Mouse (Mus musculus) ES-E14 (cell line): Measurements from ENCODE around the gene Ism2. TPM values are rescaled to one million over a fixed set of nuclear protein-coding genes. Genes with fewer than 3 reads are reported as not detected.

Source experiments
- DNase-seq: peaks from one replicate; pipeline ENCODE4 v3.0.0-alpha.2; 2013; ENCODE audit warnings: low read depth, low spot score
- H3K27ac ChIP-seq: 2 replicates; pipeline ENCODE4 v1.5.1; 2012; ENCODE audit warnings: low read depth, mild to moderate bottlenecking, low read length, moderate library complexity, mixed read lengths; ENCODE audit not compliant: poor library complexity, insufficient read depth, severe bottlenecking
- H3K36me3 ChIP-seq: 2 replicates; pipeline ENCODE4 v1.6.1; 2012; ENCODE audit warnings: mild to moderate bottlenecking, low read length, moderate library complexity, mixed read lengths; ENCODE audit not compliant: control insufficient read depth, poor library complexity, insufficient read depth, severe bottlenecking
- H3K4me1 ChIP-seq, 2 experiments: fragments of 150-350 bp in 1 of 2; sonication (generic) in 1 of 2; 2 replicates each; pipeline ENCODE4 v1.6.1; 2012; ENCODE audit warnings: low read length in 2 of 2, mild to moderate bottlenecking in 1 of 2, mixed read lengths in 1 of 2; ENCODE audit not compliant: control insufficient read depth in 2 of 2, insufficient read depth in 2 of 2, poor library complexity in 1 of 2
- H3K4me3 ChIP-seq, 2 experiments: fragments of 150-350 bp in 1 of 2; sonication (generic) in 1 of 2; 2 replicates each; pipeline ENCODE4 v1.5.1; 2012; ENCODE audit warnings: low read length in 2 of 2, low read depth in 1 of 2, mild to moderate bottlenecking in 1 of 2, mixed read lengths in 1 of 2; ENCODE audit not compliant: insufficient read depth in 1 of 2, poor library complexity in 1 of 2, severe bottlenecking in 1 of 2
- H3K9ac ChIP-seq: 2 replicates; pipeline ENCODE4 v1.6.1; 2012; ENCODE audit warnings: low read depth, mild to moderate bottlenecking, low read length, mixed read lengths; ENCODE audit not compliant: poor library complexity, insufficient read depth, severe bottlenecking
- H3K9me3 ChIP-seq: fragments of 150-350 bp; sonication (generic); 2 replicates; pipeline ENCODE4 v1.6.1; 2012; ENCODE audit warnings: low read depth, mild to moderate bottlenecking, low read length; ENCODE audit not compliant: control insufficient read depth, insufficient read depth
- CHD2 ChIP-seq: IDR thresholded peaks from 2 replicates; pipeline ENCODE4 v1.6.1; 2014; ENCODE audit warnings: mild to moderate bottlenecking, low read depth, low read length, inconsistent platforms
- HCFC1 ChIP-seq: IDR thresholded peaks from 2 replicates; pipeline ENCODE4 v1.6.1; 2012; ENCODE audit warnings: low read length, inconsistent platforms, borderline replicate concordance; ENCODE audit not compliant: insufficient read depth
- MAFK ChIP-seq: IDR thresholded peaks from 2 replicates; pipeline ENCODE4 v1.6.1; 2014; ENCODE audit warnings: mild to moderate bottlenecking, low read depth, low read length, inconsistent platforms; ENCODE audit not compliant: insufficient read depth
- ZC3H11A ChIP-seq: IDR thresholded peaks from 2 replicates; pipeline ENCODE4 v1.6.1; 2012; ENCODE audit warnings: low read depth, mild to moderate bottlenecking, inconsistent platforms, low read length, borderline replicate concordance
- ZNF384 ChIP-seq: IDR thresholded peaks from 2 replicates; pipeline ENCODE4 v1.6.1; 2012; ENCODE audit warnings: low read depth, low read length, inconsistent platforms
- in situ Hi-C, 2 experiments: fragments of 600-800 bp; cut with MboI; formaldehyde crosslinking; loops; one replicate each; pipeline ENCODE4 v1.15.1; 2025; ENCODE audit warnings: low sequenced_read_pairs in 2 of 2, inconsistent platforms in 1 of 2; ENCODE audit not compliant: unreplicated experiment in 2 of 2
- total RNA-seq: library from RNA; depleted of rRNA; stranded (reverse); fragments of 300-350 nt; gene quantifications from 2 replicates; pipeline ENCODE4 v1.2.3, GENCODE M21; 2012; rRNA removed

Gene Ism2
- total RNA-seq, 1 experiment, result 3.2 TPM

DNA sequence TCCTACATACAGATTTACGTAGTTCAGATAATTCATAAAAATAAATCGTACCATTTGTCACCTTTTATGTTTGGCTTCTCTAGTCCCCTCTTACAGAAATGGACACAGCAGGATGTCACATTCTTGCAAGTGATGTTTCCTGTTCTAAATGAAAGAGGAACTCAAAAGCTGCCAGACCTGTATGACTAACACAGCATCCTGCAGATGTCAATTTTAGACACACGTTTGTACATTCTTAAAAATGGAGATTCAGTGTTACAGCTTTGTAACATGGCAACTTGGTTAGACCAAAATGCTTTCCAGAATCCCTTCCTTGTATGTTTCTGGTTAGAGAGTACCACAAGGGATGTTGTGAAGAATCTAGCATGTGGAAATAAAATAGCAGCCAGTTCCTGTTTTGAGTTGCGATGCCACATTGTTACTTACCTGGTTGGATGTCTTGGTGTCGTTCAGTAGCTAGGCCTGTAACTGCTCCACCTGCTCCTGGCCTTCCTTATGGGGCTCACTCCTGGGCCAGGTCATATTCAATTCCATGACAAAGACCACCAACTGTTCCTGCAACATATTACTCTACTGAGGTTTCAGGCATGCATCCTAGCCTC, 62.5 kb downstream of the Ism2 start:
- no peak for DNase-seq
- Histone ChIP-seq H3K4me1 (no peaks in the 10 kb centered on the region), H3K4me3 (no peak overlapping the region), H3K27ac (no peak overlapping the region), H3K9ac (no peak overlapping the region), H3K36me3 (peaks cover 17% of the 10 kb centered on the region), H3K9me3 (no peaks in the 10 kb centered on the region)
- no peak for TF ChIP-seq HCFC1
- TF ChIP-seq ZNF384, result no peak
- TF ChIP-seq CHD2, result no peak
- TF ChIP-seq MAFK, result no peak
- no peak for TF ChIP-seq ZC3H11A
- in situ Hi-C loops, result no loop called here

DNA sequence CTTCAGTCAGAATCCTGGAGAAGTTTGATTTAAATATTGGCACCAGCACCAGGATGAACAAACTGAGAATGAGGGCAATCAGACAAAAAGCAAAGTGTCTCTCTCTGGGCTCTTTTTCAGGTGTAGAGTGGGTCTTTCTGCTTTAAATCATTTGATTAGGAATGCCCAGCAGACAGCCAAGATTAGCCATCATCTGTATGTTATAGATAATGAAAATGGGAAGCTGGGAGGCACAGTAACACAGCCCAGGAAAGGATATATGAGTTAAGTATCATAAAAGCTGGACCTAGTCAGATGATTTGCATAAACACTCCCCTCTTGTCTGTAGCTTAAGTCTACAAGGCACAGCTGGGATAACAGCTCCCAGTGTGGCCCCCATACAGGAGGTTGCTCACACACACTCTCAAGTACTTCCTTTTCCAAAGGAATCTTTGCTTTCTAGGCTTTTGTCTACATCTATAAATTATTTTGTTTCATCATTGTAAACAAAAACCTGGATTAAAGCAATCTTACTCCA, 69.1 kb downstream of the Ism2 start:
- no peak overlapping the region for H3K4me3 ChIP-seq
- H3K9ac ChIP-seq, result no peak overlapping the region
- no peaks in the 10 kb centered on the region for H3K36me3 ChIP-seq
- in situ Hi-C loops, result no loop called here
- H3K9me3 ChIP-seq, result no peaks in the 10 kb centered on the region
- no peak for TF ChIP-seq MAFK
- TF ChIP-seq CHD2, result no peak
- no peak for TF ChIP-seq ZNF384
- no peak for TF ChIP-seq HCFC1
- TF ChIP-seq ZC3H11A, result no peak
- DNase-seq, result no peak
- H3K27ac ChIP-seq, result no peak overlapping the region
- H3K4me1 ChIP-seq, result peaks cover 0 to 3% of the 10 kb centered on the region in 2 experiments; a peak in 1 of 4 replicates

DNA sequence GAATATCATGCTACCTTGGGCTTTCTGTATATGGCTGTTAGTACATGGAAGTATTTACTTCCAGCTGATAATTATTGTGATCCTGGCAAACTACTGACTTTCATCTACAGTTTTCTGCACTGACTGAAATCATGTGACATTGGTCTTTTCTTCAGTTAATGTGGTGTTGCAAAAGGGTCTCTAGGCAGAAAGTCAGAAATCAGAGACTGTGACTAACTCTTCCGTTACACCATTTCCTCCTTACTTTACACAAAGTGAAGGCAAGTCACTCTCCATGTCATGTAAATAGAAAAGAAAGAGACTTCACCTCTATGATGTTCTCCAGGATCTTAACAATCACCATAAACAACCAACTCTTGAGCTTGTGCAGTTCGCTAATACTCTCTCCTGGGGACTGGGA, 69.9 kb downstream of the Ism2 start:
- no peak for DNase-seq
- Histone ChIP-seq H3K36me3 (no peaks in the 10 kb centered on the region), H3K9me3 (no peaks in the 10 kb centered on the region), H3K4me1 (peaks cover 0 to 3% of the 10 kb centered on the region in 2 experiments; a peak in 1 of 4 replicates), H3K4me3 (no peak overlapping the region), H3K27ac (no peak overlapping the region), H3K9ac (no peak overlapping the region)
- in situ Hi-C loops, result no loop called here
- TF ChIP-seq ZC3H11A (no peak), MAFK (no peak), HCFC1 (no peak), CHD2 (no peak), ZNF384 (no peak)

Other genes starting within 250 kb of the Ism2 start
- 1.2 and 1.8 TPM in 2 replicates for gene Ngb, start 197.2 kb downstream of the Ism2 start, total RNA-seq
- 16.9 and 22.6 TPM in 2 replicates for gene Gstz1, start 152.5 kb downstream of the Ism2 start, total RNA-seq
- gene Pomt2, start 151.7 kb downstream of the Ism2 start, total RNA-seq, result 23.9 and 34.3 TPM in 2 replicates
- 0.37 and 0.98 TPM in 2 replicates for gene Samd15, start 100.0 kb downstream of the Ism2 start, total RNA-seq
- gene Tmed8, start 99.3 kb downstream of the Ism2 start, total RNA-seq, result 8.6 and 10.6 TPM in 2 replicates
- 2.2 and 3.0 TPM in 2 replicates for gene Noxred1, start 61.0 kb downstream of the Ism2 start, total RNA-seq
- gene Vipas39, start 33.4 kb downstream of the Ism2 start, total RNA-seq, result 29.8 and 36.3 TPM in 2 replicates
- 224 and 305 TPM in 2 replicates for gene Ahsa1, start 33.2 kb downstream of the Ism2 start, total RNA-seq
- 182 and 221 TPM in 2 replicates for gene Sptlc2, start 88.7 kb upstream of the Ism2 start, total RNA-seq
- 124 and 175 TPM in 2 replicates for gene Slirp, start 144.2 kb upstream of the Ism2 start, total RNA-seq
- gene Alkbh1, start 144.3 kb upstream of the Ism2 start, total RNA-seq, result 90.0 and 116 TPM in 2 replicates
- gene Snw1, start 172.6 kb upstream of the Ism2 start, total RNA-seq, result 70.3 and 85.1 TPM in 2 replicates
- 6.4 and 8.2 TPM in 2 replicates for gene Gm5788, start 195.0 kb upstream of the Ism2 start, total RNA-seq
- gene Gm8300, start 214.6 kb upstream of the Ism2 start, total RNA-seq, result 21.0 and 24.1 TPM in 2 replicates